Mouse (Mus musculus) embryonic facial prominence, embryonic 10.5 days (tissue): ENCODE measurements at regions not wholly inside any gene's neighbourhood (a gene's known extent, or its start where the extent isn't known, plus 50 kb on each side); places are given as distances from the start of the nearest gene placed in this dataset.

Source experiments
- DNase-seq: peaks from one replicate; pipeline ENCODE4 v3.0.0-alpha.2; 2017; ENCODE audit warnings: low spot score
- H3K27ac ChIP-seq: fragments of 300-500 bp; sonication (generic); replicated peaks from 2 replicates; pipeline ENCODE4 v1.5.1; 2016; ENCODE audit warnings: mild to moderate bottlenecking
- H3K27me3 ChIP-seq: fragments of 300-500 bp; sonication (generic); replicated peaks from 2 replicates; pipeline ENCODE4 v1.6.1; 2016; ENCODE audit warnings: low read depth, mild to moderate bottlenecking; ENCODE audit not compliant: poor library complexity, severe bottlenecking
- H3K36me3 ChIP-seq: fragments of 300-500 bp; sonication (generic); replicated peaks from 2 replicates; pipeline ENCODE4 v1.6.1; 2016; ENCODE audit warnings: mild to moderate bottlenecking, moderate library complexity
- H3K4me1 ChIP-seq: fragments of 300-500 bp; sonication (generic); 2 replicates; pipeline ENCODE4 v1.6.1; 2016
- H3K4me3 ChIP-seq: fragments of 300-500 bp; sonication (generic); 2 replicates; pipeline ENCODE4 v1.5.1; 2016; ENCODE audit warnings: mild to moderate bottlenecking, moderate library complexity
- H3K9me3 ChIP-seq: fragments of 300-500 bp; sonication (generic); 2 replicates; pipeline ENCODE4 v1.6.1; 2016; ENCODE audit warnings: mild to moderate bottlenecking
- WGBS: fragments of 180-500 bp; shearing (Covaris S2); methylation state at CpG from one replicate; pipeline ENCODE4 v1.1.7; 2016; 5-methylcytosine and 5-hydroxymethylcytosine counted together

GRCm38 (mm10) chr12:39822671-39823070, 215.2 kb downstream of the Arl4a start:
- Histone ChIP-seq H3K4me3 (no peak overlapping the region), H3K9me3 (no peaks in the 10 kb centered on the region), H3K27ac (no peak overlapping the region), H3K27me3 (no peaks in the 10 kb centered on the region), H3K4me1 (no peaks in the 10 kb centered on the region), H3K36me3 (no peaks in the 10 kb centered on the region)
- DNase-seq, result no peak
- WGBS, result 76% methylated on average over 3 of the region's 3 CpGs

GRCm38 (mm10) chr12:39801536-39801935, 236.3 kb downstream of the Arl4a start:
- WGBS, result 73% methylated on average over 4 of the region's 4 CpGs
- Histone ChIP-seq H3K4me1 (no peaks in the 10 kb centered on the region), H3K4me3 (no peak overlapping the region), H3K36me3 (no peaks in the 10 kb centered on the region), H3K27me3 (no peaks in the 10 kb centered on the region), H3K27ac (no peak overlapping the region), H3K9me3 (no peaks in the 10 kb centered on the region)
- DNase-seq, result no peak

- 95% methylated on average over 2 of the region's 2 CpGs for WGBS
- no peak overlapping the region for H3K4me3 ChIP-seq
- H3K4me1 ChIP-seq, result no peaks in the 10 kb centered on the region
- no peak for DNase-seq
- H3K27me3 ChIP-seq, result no peaks in the 10 kb centered on the region
- no peak overlapping the region for H3K27ac ChIP-seq
- H3K36me3 ChIP-seq, result no peaks in the 10 kb centered on the region
- no peaks in the 10 kb centered on the region for H3K9me3 ChIP-seq
These were observed 240.0 kb downstream of the Arl4a start for GRCm38 (mm10) chr12:39797843-39798242.

GRCm38 (mm10) chr12:39796939-39797338, 240.9 kb downstream of the Arl4a start:
- WGBS, result 94% methylated on average over 3 of the region's 3 CpGs
- no peaks in the 10 kb centered on the region for H3K9me3 ChIP-seq
- H3K4me1 ChIP-seq, result no peaks in the 10 kb centered on the region
- no peak overlapping the region for H3K27ac ChIP-seq
- no peak for DNase-seq
- H3K4me3 ChIP-seq, result no peak overlapping the region
- H3K27me3 ChIP-seq, result no peaks in the 10 kb centered on the region
- no peaks in the 10 kb centered on the region for H3K36me3 ChIP-seq

- Histone ChIP-seq H3K27ac (no peak overlapping the region), H3K4me1 (no peaks in the 10 kb centered on the region), H3K36me3 (no peaks in the 10 kb centered on the region), H3K9me3 (no peaks in the 10 kb centered on the region), H3K27me3 (no peaks in the 10 kb centered on the region), H3K4me3 (no peak overlapping the region)
- no peak for DNase-seq
- 97% methylated on average over 3 of the region's 3 CpGs for WGBS
These were observed 252.8 kb downstream of the Arl4a start for GRCm38 (mm10) chr12:39785026-39785425.

- no peak for DNase-seq
- H3K27ac ChIP-seq, result no peak overlapping the region
- no peaks in the 10 kb centered on the region for H3K36me3 ChIP-seq
- H3K4me1 ChIP-seq, result no peaks in the 10 kb centered on the region
- H3K4me3 ChIP-seq, result no peak overlapping the region
- 93% methylated on average over 3 of the region's 3 CpGs for WGBS
- H3K9me3 ChIP-seq, result no peaks in the 10 kb centered on the region
- H3K27me3 ChIP-seq, result no peaks in the 10 kb centered on the region
These were observed 253.3 kb downstream of the Arl4a start for GRCm38 (mm10) chr12:39784532-39784931.

- Histone ChIP-seq H3K4me3 (no peak overlapping the region), H3K4me1 (no peaks in the 10 kb centered on the region), H3K36me3 (no peaks in the 10 kb centered on the region), H3K9me3 (no peaks in the 10 kb centered on the region), H3K27me3 (no peaks in the 10 kb centered on the region), H3K27ac (no peak overlapping the region)
- 88% methylated on average over 3 of the region's 3 CpGs for WGBS
- DNase-seq, result no peak
These were observed 261.7 kb downstream of the Arl4a start for GRCm38 (mm10) chr12:39776173-39776572.

- no peaks in the 10 kb centered on the region for H3K9me3 ChIP-seq
- H3K4me3 ChIP-seq, result no peak overlapping the region
- H3K4me1 ChIP-seq, result no peaks in the 10 kb centered on the region
- DNase-seq, result no peak
- H3K27me3 ChIP-seq, result no peaks in the 10 kb centered on the region
- H3K36me3 ChIP-seq, result no peaks in the 10 kb centered on the region
- WGBS, result 89% methylated on average over 11 of the region's 11 CpGs
- H3K27ac ChIP-seq, result no peak overlapping the region
These were observed 270.8 kb downstream of the Arl4a start for GRCm38 (mm10) chr12:39766988-39767387.

- Histone ChIP-seq H3K4me3 (no peak overlapping the region), H3K4me1 (no peaks in the 10 kb centered on the region), H3K9me3 (no peaks in the 10 kb centered on the region), H3K27me3 (no peaks in the 10 kb centered on the region), H3K36me3 (no peaks in the 10 kb centered on the region), H3K27ac (no peak overlapping the region)
- DNase-seq, result no peak
- WGBS, result 86% methylated on average over 3 of the region's 3 CpGs
These were observed 274.3 kb downstream of the Arl4a start for GRCm38 (mm10) chr12:39763529-39763928.

GRCm38 (mm10) chr12:39761946-39762345, 275.9 kb downstream of the Arl4a start:
- no peaks in the 10 kb centered on the region for H3K27me3 ChIP-seq
- no peaks in the 10 kb centered on the region for H3K4me1 ChIP-seq
- no peak overlapping the region for H3K27ac ChIP-seq
- no peak overlapping the region for H3K4me3 ChIP-seq
- DNase-seq, result no peak
- no peaks in the 10 kb centered on the region for H3K36me3 ChIP-seq
- WGBS, result 80% methylated on average over 5 of the region's 5 CpGs
- H3K9me3 ChIP-seq, result no peaks in the 10 kb centered on the region; the same call in 1 of the 2 replicates

- Histone ChIP-seq H3K27me3 (no peaks in the 10 kb centered on the region), H3K9me3 (no peaks in the 10 kb centered on the region; the same call in 1 of the 2 replicates), H3K4me3 (no peak overlapping the region), H3K27ac (no peak overlapping the region), H3K4me1 (no peaks in the 10 kb centered on the region), H3K36me3 (no peaks in the 10 kb centered on the region)
- no peak for DNase-seq
- 80% methylated on average over 1 of the region's 1 CpGs for WGBS
These were observed 276.5 kb downstream of the Arl4a start for GRCm38 (mm10) chr12:39761326-39761725.

GRCm38 (mm10) chr12:39757975-39758374, 279.9 kb downstream of the Arl4a start:
- H3K36me3 ChIP-seq, result no peaks in the 10 kb centered on the region
- no peaks in the 10 kb centered on the region for H3K4me1 ChIP-seq
- H3K9me3 ChIP-seq, result no peaks in the 10 kb centered on the region; the same call in 1 of the 2 replicates
- no peaks in the 10 kb centered on the region for H3K27me3 ChIP-seq
- no peak overlapping the region for H3K4me3 ChIP-seq
- no peak for DNase-seq
- no peak overlapping the region for H3K27ac ChIP-seq

- 90% methylated on average over 5 of the region's 5 CpGs for WGBS
- H3K4me1 ChIP-seq, result no peaks in the 10 kb centered on the region
- no peak for DNase-seq
- no peaks in the 10 kb centered on the region for H3K27me3 ChIP-seq
- H3K4me3 ChIP-seq, result no peak overlapping the region
- H3K36me3 ChIP-seq, result no peaks in the 10 kb centered on the region
- no peaks in the 10 kb centered on the region; the same call in 1 of the 2 replicates for H3K9me3 ChIP-seq
- H3K27ac ChIP-seq, result no peak overlapping the region
These were observed 286.0 kb downstream of the Arl4a start for GRCm38 (mm10) chr12:39751850-39752249.
